Mouse (Mus musculus): ENCODE measurements at regions not wholly inside any gene's neighbourhood (a gene's known extent, or its start where the extent isn't known, plus 50 kb on each side); places are given as distances from the start of the nearest gene placed in this dataset.

DNA sequence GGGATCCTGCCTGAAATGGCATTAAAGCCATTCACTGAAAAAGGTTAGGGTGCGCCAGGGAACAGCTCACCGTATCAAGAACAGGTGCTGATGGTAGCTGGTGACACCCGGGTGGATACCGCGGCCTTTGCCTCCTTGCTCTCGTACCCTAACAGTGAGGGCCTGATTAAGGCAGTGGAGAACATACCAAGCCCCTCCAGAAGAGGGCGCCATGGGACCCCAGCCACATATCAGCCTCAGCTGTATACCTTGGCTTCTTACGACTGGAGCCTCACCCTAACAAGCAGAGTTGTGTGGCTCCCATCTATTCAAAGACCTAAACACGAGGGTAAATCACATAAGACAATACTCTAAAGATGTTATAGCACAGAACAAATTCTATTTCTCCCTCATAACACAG, 203.7 kb upstream of the 1700012A03Rik start:
- TF ChIP-seq POLR2A (IDR thresholded peaks at IDR 0.05; ENCODE audit: insufficient read length, low read depth) (no peak), MAX (IDR thresholded peaks at IDR 0.05; ENCODE audit: low read depth) (no peak), USF1 (IDR thresholded peaks at IDR 0.05; ENCODE audit: low read depth) (no peak), CEBPB (IDR thresholded peaks at IDR 0.05; ENCODE audit: insufficient read depth, poor library complexity, severe bottlenecking) (no peak), E2F4 (IDR thresholded peaks at IDR 0.05; ENCODE audit: insufficient read depth) (no peak), POLR2AphosphoS2 (IDR thresholded peaks at IDR 0.05; ENCODE audit: insufficient read length, low read depth) (no peak), MYOD1 (IDR thresholded peaks at IDR 0.05; ENCODE audit: control insufficient read depth in 1 of 3, insufficient read length in 2 of 3, low read depth in 2 of 3) (no peak)

All from myocyte (in vitro differentiated cells).